Mouse (Mus musculus) small intestine, adult 2 months (tissue): Measurements from ENCODE around the gene Cep295nl.

Experiments
- CTCF ChIP-seq: fragments of 200-500 bp; IDR thresholded peaks from 2 replicates; pipeline ENCODE4 v1.5.1; 2012; ENCODE audit warnings: low read depth, mild to moderate bottlenecking, control low read depth, inconsistent platforms, low read length, moderate library complexity, mixed read lengths; ENCODE audit not compliant: insufficient replicate concordance, insufficient read length; ENCODE audit errors: extremely low read depth
- POLR2A ChIP-seq: fragments of 200-500 bp; IDR thresholded peaks from 2 replicates; pipeline ENCODE4 v1.6.1; 2012; ENCODE audit warnings: low read depth, mild to moderate bottlenecking, control low read depth, inconsistent platforms, low read length, moderate library complexity

GRCm38 (mm10) chr11:118289562-118289961, 52.7 kb downstream of the Cep295nl start:
- TF ChIP-seq POLR2A (no peak), CTCF (no peak)
